Mouse (Mus musculus) kidney, postnatal 10 days (tissue): ENCODE measurements around the gene Gm17175.
"Not testable (repeated sequence)": the region's sequence is repeated elsewhere in the genome, so short reads cannot be mapped to it uniquely, and the experiment has no call there.

Source experiments
- DNase-seq: peaks from one replicate; pipeline ENCODE4 v3.0.0; 2021; ENCODE audit warnings: mixed read lengths

Gm17175 gene

GRCm38 (mm10) chr14:51573963-51574362 lies at the start of gene Gm17175:
Gene Gm17175 (minus strand): TSS chr14:51574063.
- not testable (repeated sequence) for DNase-seq

GRCm38 (mm10) chr14:51611210-51611609 lies 37.3 kb upstream of the Gm17175 start, which contains the start of gene Gm17078:
Gene Gm17078 (minus strand): TSS chr14:51611310.
- no peak for DNase-seq

GRCm38 (mm10) chr14:51592039-51592438 lies 18.2 kb upstream of the Gm17175 start, which contains the start of gene Gm17174:
Gene Gm17174 (minus strand): TSS chr14:51592139.
- not testable (repeated sequence) for DNase-seq

GRCm38 (mm10) chr14:51552490-51552889 lies 21.4 kb downstream of the Gm17175 start, which contains the start of gene Gm5622:
Gene Gm5622 (plus strand): TSS chr14:51552790.
- DNase-seq: no peak
